Mouse (Mus musculus): ENCODE data around the gene Trim28. TPM values are rescaled to one million over a fixed set of nuclear protein-coding genes. Genes with fewer than 3 reads are reported as not detected.

Trim28 gene
- total and polyA plus RNA-seq, 3 experiments: 500 to 891 (median 516) TPM

- H3K4me3 ChIP-seq (replicated peaks in 1 of 3; ENCODE audit: low read depth in 2 of 3, low read length in 2 of 3, poor library complexity in 1 of 3): no peak overlapping the region
- no peak overlapping the region for H3K9ac ChIP-seq (ENCODE audit: insufficient read depth, low read depth)
- no peaks in the 10 kb centered on the region for H3K79me2 ChIP-seq (replicated peaks; ENCODE audit: control insufficient read depth, extremely low read depth, insufficient read depth, poor library complexity, severe bottlenecking)
- H3K4me2 ChIP-seq (ENCODE audit: insufficient read depth, low read depth, poor library complexity, severe bottlenecking): no peak overlapping the region
- in situ Hi-C loops (cut with MboI; ENCODE audit: low pct_ligation_motif_present, low pct_unique_long_range_greater_than_20kb, low sequenced_read_pairs): no loop called here
- H3K4me1 ChIP-seq (ENCODE audit: control insufficient read depth in 1 of 2, insufficient read depth in 2 of 2): 0 out of 4 replicates have a peak, but pooled peaks cover 0 to 3% of the 10 kb centered on the region in 2 experiments
- H3K9me3 ChIP-seq (replicated peaks; ENCODE audit: low read length): no peaks in the 10 kb centered on the region
- H3K27ac ChIP-seq (ENCODE audit: insufficient read depth, low read depth): no peak overlapping the region
- TF ChIP-seq USF2 (conservative IDR thresholded peaks at IDR 0.05; ENCODE audit: low read depth, low read length): no peak
- TF ChIP-seq NRF1 (IDR thresholded peaks at IDR 0.05; ENCODE audit: low read depth, low read length): no peak
- no peak for TF ChIP-seq RCOR1 (conservative IDR thresholded peaks at IDR 0.05; ENCODE audit: low read depth, low read length)
- TF ChIP-seq POLR2A (IDR thresholded peaks at IDR 0.05; ENCODE audit: low read depth, low read length): no peak
- TF ChIP-seq ZKSCAN1 (IDR thresholded peaks at IDR 0.05; ENCODE audit: borderline replicate concordance, low read depth, low read length): no peak
- TF ChIP-seq MYC (IDR thresholded peaks at IDR 0.05; ENCODE audit: low read depth, low read length): no peak
- no peak for TF ChIP-seq MEF2A (IDR thresholded peaks at IDR 0.05; ENCODE audit: borderline replicate concordance, low read depth, low read length)
- no peak for TF ChIP-seq PAX5 (IDR thresholded peaks at IDR 0.05; ENCODE audit: low read length)
- no peak for TF ChIP-seq CHD2 (IDR thresholded peaks at IDR 0.05; ENCODE audit: low read length)
- TF ChIP-seq ZC3H11A (IDR thresholded peaks at IDR 0.05; ENCODE audit: low read depth, low read length): no peak
- TF ChIP-seq TBP (conservative IDR thresholded peaks at IDR 0.05; ENCODE audit: low read depth, low read length): no peak
- no peak for TF ChIP-seq IRF4 (IDR thresholded peaks at IDR 0.05; ENCODE audit: low read depth, low read length)
- TF ChIP-seq ELF1 (IDR thresholded peaks at IDR 0.05; ENCODE audit: low read depth, low read length): no peak
- no peak for TF ChIP-seq SIN3A (IDR thresholded peaks at IDR 0.05; ENCODE audit: low read length)
- TF ChIP-seq ETS1 (conservative IDR thresholded peaks at IDR 0.05; ENCODE audit: low read depth, low read length): no peak
- TF ChIP-seq EP300 (IDR thresholded peaks at IDR 0.05; ENCODE audit: low read length): no peak
- no peak for TF ChIP-seq POLR2AphosphoS2 (IDR thresholded peaks at IDR 0.05; ENCODE audit: low read depth, low read length)
- no peak for TF ChIP-seq MAZ (IDR thresholded peaks at IDR 0.05; ENCODE audit: low read depth, low read length)
- no peak for TF ChIP-seq SMC3 (IDR thresholded peaks at IDR 0.05; ENCODE audit: low read depth, low read length)
- H3K27me3 ChIP-seq (replicated peaks): no peaks in the 10 kb centered on the region
- DNase-seq (ENCODE audit: extremely low read depth): no peak
- dilution Hi-C loops (cut with MboI; ENCODE audit: extremely low pct_ligation_motif_present, extremely low pct_unique_long_range_greater_than_20kb, low sequenced_read_pairs): no loop called here
- H3K36me3 ChIP-seq (replicated peaks in 1 of 2; ENCODE audit: control insufficient read depth in 1 of 2, insufficient read depth in 1 of 2, low read length in 1 of 2): no peaks in the 10 kb centered on the region
These were observed 1.7 kb upstream of the Trim28 start for GRCm38 (mm10) chr7:12997230-12997629.

DNA sequence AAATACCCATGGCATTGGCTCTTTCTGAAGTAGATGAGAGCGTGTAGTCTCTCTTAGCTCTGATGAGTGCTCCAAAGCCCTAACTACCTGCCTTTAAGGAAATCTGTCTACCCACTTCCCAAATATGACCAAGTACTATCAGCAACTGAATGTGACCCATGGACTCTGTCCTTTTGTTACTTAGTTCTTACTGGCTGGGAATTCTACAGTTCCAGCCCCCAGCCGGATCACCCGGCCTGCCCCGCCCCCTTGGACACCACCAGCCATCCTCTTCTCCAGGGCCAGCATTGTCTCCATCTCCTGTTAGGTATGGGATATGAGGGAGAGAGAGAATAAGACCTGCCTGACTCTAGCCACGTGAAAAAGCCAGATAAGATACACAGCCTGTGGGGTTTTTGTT is 861 bp upstream of the Trim28 start, which contains the start of gene Slc27a5:
Gene Slc27a5 (minus strand): TSS at position 140 of the 400 bp plus-strand sequence.
- no peaks in the 10 kb centered on the region for H3K79me2 ChIP-seq (replicated peaks; ENCODE audit: control insufficient read depth, extremely low read depth, insufficient read depth, poor library complexity, severe bottlenecking)
- H3K27me3 ChIP-seq (replicated peaks): no peaks in the 10 kb centered on the region
- H3K4me3 ChIP-seq (replicated peaks in 1 of 3; ENCODE audit: low read depth in 2 of 3, low read length in 2 of 3, poor library complexity in 1 of 3): no peak within 1 kb of the TSS
- in situ Hi-C loops (cut with MboI; ENCODE audit: low pct_ligation_motif_present, low pct_unique_long_range_greater_than_20kb, low sequenced_read_pairs): no loop called here
- TF ChIP-seq POLR2A (IDR thresholded peaks at IDR 0.05; ENCODE audit: low read depth, low read length) (no peak), MAFK (IDR thresholded peaks at IDR 0.05; ENCODE audit: insufficient replicate concordance, low read length) (no peak), MYC (IDR thresholded peaks at IDR 0.05; ENCODE audit: low read depth, low read length) (no peak), SMC3 (IDR thresholded peaks at IDR 0.05; ENCODE audit: low read depth, low read length) (no peak), GABPA (IDR thresholded peaks at IDR 0.05; ENCODE audit: insufficient replicate concordance, low read depth, low read length) (no peak), RAD21 (IDR thresholded peaks at IDR 0.05; ENCODE audit: low read depth, low read length) (no peak), MAZ (IDR thresholded peaks at IDR 0.05; ENCODE audit: low read depth, low read length) (no peak)
- DNase-seq (ENCODE audit: extremely low read depth): no peak
- no peaks in the 10 kb centered on the region for H3K36me3 ChIP-seq (replicated peaks in 1 of 2; ENCODE audit: control insufficient read depth in 1 of 2, insufficient read depth in 1 of 2, low read length in 1 of 2)
- 0 out of 4 replicates have a peak, but pooled peaks cover 0 to 3% of the 10 kb centered on the region in 2 experiments for H3K4me1 ChIP-seq (ENCODE audit: control insufficient read depth in 1 of 2, insufficient read depth in 2 of 2)
- no peak within 1 kb of the TSS for H3K27ac ChIP-seq (ENCODE audit: insufficient read depth, low read depth)
- no peak within 1 kb of the TSS for H3K9ac ChIP-seq (ENCODE audit: insufficient read depth, low read depth)
- H3K4me2 ChIP-seq (ENCODE audit: insufficient read depth, low read depth, poor library complexity, severe bottlenecking): no peak within 1 kb of the TSS
- dilution Hi-C loops (cut with MboI; ENCODE audit: extremely low pct_ligation_motif_present, extremely low pct_unique_long_range_greater_than_20kb, low sequenced_read_pairs): no loop called here
- H3K9me3 ChIP-seq (replicated peaks; ENCODE audit: low read length): no peaks in the 10 kb centered on the region

Data from CH12.LX (cell line).